Mouse (Mus musculus): Measurements from ENCODE around the gene Fgfr2. TPM values are rescaled to one million over a fixed set of nuclear protein-coding genes. Genes with fewer than 3 reads are reported as not detected.

The Fgfr2 gene
- polyA plus RNA-seq, 1 experiment, result 0.17 TPM

GRCm38 (mm10) chr7:130168296-130168695, 2954.9 kb downstream of the Fgfr2 start:
- Histone ChIP-seq H3K27me3 (ENCODE audit: control insufficient read depth, insufficient read depth, insufficient read length) (no peaks in the 10 kb centered on the region), H3K4me2 (ENCODE audit: low read depth) (no peak overlapping the region), H3K79me2 (ENCODE audit: control insufficient read depth, insufficient read depth) (no peaks in the 10 kb centered on the region), H3ac (ENCODE audit: control insufficient read depth, insufficient read length) (no peak overlapping the region), H3K36me3 (ENCODE audit: control insufficient read depth, insufficient read depth) (no peaks in the 10 kb centered on the region), H3K4me3 (no peak overlapping the region)
- TF ChIP-seq MYOD1 (IDR thresholded peaks at IDR 0.05; ENCODE audit: control insufficient read depth in 1 of 3, insufficient read length in 2 of 3, low read depth in 2 of 3) (no peak), POLR2AphosphoS2 (IDR thresholded peaks at IDR 0.05; ENCODE audit: insufficient read length, low read depth) (no peak), SRF (IDR thresholded peaks at IDR 0.05; ENCODE audit: control insufficient read depth, insufficient read length, low read depth) (no peak), CEBPB (IDR thresholded peaks at IDR 0.05; ENCODE audit: insufficient read depth, poor library complexity, severe bottlenecking) (no peak), MYOG (IDR thresholded peaks at IDR 0.05; ENCODE audit: control insufficient read depth in 1 of 3, insufficient read depth in 1 of 3, insufficient read length in 2 of 3, low read depth in 2 of 3) (no peak), MAX (IDR thresholded peaks at IDR 0.05; ENCODE audit: low read depth) (no peak), E2F4 (IDR thresholded peaks at IDR 0.05; ENCODE audit: insufficient read depth) (no peak), TCF12 (IDR thresholded peaks at IDR 0.05; ENCODE audit: insufficient read depth, poor library complexity, severe bottlenecking) (no peak), POLR2A (IDR thresholded peaks at IDR 0.05; ENCODE audit: insufficient read length, low read depth) (no peak), REST (IDR thresholded peaks at IDR 0.05; ENCODE audit: insufficient read depth, insufficient read length) (no peak), USF1 (IDR thresholded peaks at IDR 0.05; ENCODE audit: low read depth) (no peak), TCF3 (IDR thresholded peaks at IDR 0.05; ENCODE audit: insufficient read length, low read depth) (no peak)

DNA sequence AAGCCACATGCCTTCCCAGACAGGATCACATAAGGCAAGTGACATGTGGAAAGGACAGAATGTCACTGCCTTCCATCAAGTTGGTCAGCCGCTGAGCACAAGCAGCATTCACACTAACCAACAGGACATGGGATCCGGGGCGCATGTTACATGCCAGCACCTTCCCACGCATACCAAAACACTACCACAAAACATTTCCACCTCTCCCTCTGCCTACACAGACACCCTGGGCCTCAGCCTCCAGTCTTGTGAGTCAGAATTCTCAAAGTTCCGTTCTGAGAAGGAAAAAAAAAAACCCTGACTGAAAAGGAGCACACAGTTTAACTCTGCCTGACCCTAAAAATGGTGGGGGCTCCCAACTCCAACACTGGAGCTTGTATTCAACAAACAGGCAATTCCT, 2955.9 kb downstream of the Fgfr2 start:
- Histone ChIP-seq H3K4me2 (ENCODE audit: low read depth) (no peak overlapping the region), H3K4me3 (no peak overlapping the region), H3ac (ENCODE audit: control insufficient read depth, insufficient read length) (no peak overlapping the region), H3K79me2 (ENCODE audit: control insufficient read depth, insufficient read depth) (no peaks in the 10 kb centered on the region), H3K27me3 (ENCODE audit: control insufficient read depth, insufficient read depth, insufficient read length) (no peaks in the 10 kb centered on the region), H3K36me3 (ENCODE audit: control insufficient read depth, insufficient read depth) (no peaks in the 10 kb centered on the region)
- TF ChIP-seq POLR2AphosphoS2 (IDR thresholded peaks at IDR 0.05; ENCODE audit: insufficient read length, low read depth) (no peak), USF1 (IDR thresholded peaks at IDR 0.05; ENCODE audit: low read depth) (no peak), MYOD1 (IDR thresholded peaks at IDR 0.05; ENCODE audit: control insufficient read depth in 1 of 3, insufficient read length in 2 of 3, low read depth in 2 of 3) (peak in 1 of 3 experiments; percentile 27), MYOG (IDR thresholded peaks at IDR 0.05; ENCODE audit: control insufficient read depth in 1 of 3, insufficient read depth in 1 of 3, insufficient read length in 2 of 3, low read depth in 2 of 3) (peak in 1 of 3 experiments; percentile 36), MAX (IDR thresholded peaks at IDR 0.05; ENCODE audit: low read depth) (no peak), TCF3 (IDR thresholded peaks at IDR 0.05; ENCODE audit: insufficient read length, low read depth) (no peak), TCF12 (IDR thresholded peaks at IDR 0.05; ENCODE audit: insufficient read depth, poor library complexity, severe bottlenecking) (no peak), POLR2A (IDR thresholded peaks at IDR 0.05; ENCODE audit: insufficient read length, low read depth) (no peak), E2F4 (IDR thresholded peaks at IDR 0.05; ENCODE audit: insufficient read depth) (no peak), CEBPB (IDR thresholded peaks at IDR 0.05; ENCODE audit: insufficient read depth, poor library complexity, severe bottlenecking) (no peak), REST (IDR thresholded peaks at IDR 0.05; ENCODE audit: insufficient read depth, insufficient read length) (no peak)

DNA sequence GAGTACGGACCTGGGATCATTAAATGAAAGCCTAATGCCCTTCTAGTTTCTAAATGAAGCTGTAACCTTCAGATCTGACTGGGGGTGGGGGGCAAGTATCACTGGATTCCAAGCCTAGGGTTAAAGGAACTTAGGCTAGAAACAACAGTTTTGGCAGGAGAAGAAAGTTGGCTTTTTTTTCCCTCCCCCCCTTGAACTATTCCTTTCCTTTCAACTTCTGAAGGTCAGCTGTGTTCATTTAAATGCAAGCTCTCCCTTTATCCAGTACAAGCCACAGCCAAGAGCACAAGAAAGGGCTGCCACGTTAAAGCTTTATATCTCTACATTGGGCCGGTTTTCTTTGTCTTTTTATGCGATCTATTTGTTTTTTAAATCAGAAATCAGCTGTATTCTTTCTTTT, 2957.0 kb downstream of the Fgfr2 start:
- TF ChIP-seq E2F4 (IDR thresholded peaks at IDR 0.05; ENCODE audit: insufficient read depth) (no peak), SRF (IDR thresholded peaks at IDR 0.05; ENCODE audit: control insufficient read depth, insufficient read length, low read depth) (no peak), CEBPB (IDR thresholded peaks at IDR 0.05; ENCODE audit: insufficient read depth, poor library complexity, severe bottlenecking) (no peak)
- Histone ChIP-seq H3K4me3 (no peak overlapping the region), H3K36me3 (ENCODE audit: control insufficient read depth, insufficient read depth) (no peaks in the 10 kb centered on the region), H3K27me3 (ENCODE audit: control insufficient read depth, insufficient read depth, insufficient read length) (no peaks in the 10 kb centered on the region), H3K4me2 (ENCODE audit: low read depth) (no peak overlapping the region), H3K79me2 (ENCODE audit: control insufficient read depth, insufficient read depth) (no peaks in the 10 kb centered on the region), H3ac (ENCODE audit: control insufficient read depth, insufficient read length) (no peak overlapping the region)

- H3K4me2 ChIP-seq (ENCODE audit: low read depth), result no peak overlapping the region
- H3ac ChIP-seq (ENCODE audit: control insufficient read depth, insufficient read length), result no peak overlapping the region
- no peaks in the 10 kb centered on the region for H3K79me2 ChIP-seq (ENCODE audit: control insufficient read depth, insufficient read depth)
- H3K27me3 ChIP-seq (ENCODE audit: control insufficient read depth, insufficient read depth, insufficient read length), result no peaks in the 10 kb centered on the region
- TF ChIP-seq CEBPB (IDR thresholded peaks at IDR 0.05; ENCODE audit: insufficient read depth, poor library complexity, severe bottlenecking) (no peak), SRF (IDR thresholded peaks at IDR 0.05; ENCODE audit: control insufficient read depth, insufficient read length, low read depth) (no peak), MYOD1 (IDR thresholded peaks at IDR 0.05; ENCODE audit: control insufficient read depth in 1 of 3, insufficient read length in 2 of 3, low read depth in 2 of 3) (no peak)
- H3K4me3 ChIP-seq, result no peak overlapping the region
- H3K36me3 ChIP-seq (ENCODE audit: control insufficient read depth, insufficient read depth), result no peaks in the 10 kb centered on the region
These were observed 2957.7 kb downstream of the Fgfr2 start for GRCm38 (mm10) chr7:130165408-130165807.

- no peak for TF ChIP-seq TCF12 (IDR thresholded peaks at IDR 0.05; ENCODE audit: insufficient read depth, poor library complexity, severe bottlenecking)
- no peak for TF ChIP-seq REST (IDR thresholded peaks at IDR 0.05; ENCODE audit: insufficient read depth, insufficient read length)
- TF ChIP-seq TCF3 (IDR thresholded peaks at IDR 0.05; ENCODE audit: insufficient read length, low read depth), result no peak
- TF ChIP-seq USF1 (IDR thresholded peaks at IDR 0.05; ENCODE audit: low read depth), result no peak
- Histone ChIP-seq H3K79me2 (ENCODE audit: control insufficient read depth, insufficient read depth) (no peaks in the 10 kb centered on the region), H3ac (ENCODE audit: control insufficient read depth, insufficient read length) (no peak overlapping the region), H3K27me3 (ENCODE audit: control insufficient read depth, insufficient read depth, insufficient read length) (no peaks in the 10 kb centered on the region), H3K4me2 (ENCODE audit: low read depth) (no peak overlapping the region), H3K4me3 (no peak overlapping the region), H3K36me3 (ENCODE audit: control insufficient read depth, insufficient read depth) (no peaks in the 10 kb centered on the region)
These were observed 2960.4 kb downstream of the Fgfr2 start for GRCm38 (mm10) chr7:130162718-130163117.
